Mouse (Mus musculus): Measurements from ENCODE around the gene Dnah11. TPM values are rescaled to one million over a fixed set of nuclear protein-coding genes. Genes with fewer than 3 reads are reported as not detected.

Dnah11 gene
- polyA plus RNA-seq, 1 experiment from 2014 or later = 0.34 TPM

- peak; percentile 68; the same call in 1 of the 2 replicates for ATAC-seq (ENCODE audit: insufficient read depth)
- Histone ChIP-seq H3K9ac (no peak overlapping the region), H3K27me3 (ENCODE audit: insufficient read depth, low read length) (peaks cover 5% of the 10 kb centered on the region; the same call in 1 of the 2 replicates), H3K36me3 (ENCODE audit: insufficient read depth) (no peaks in the 10 kb centered on the region), H3K4me2 (no peak overlapping the region), H3K9me3 (ENCODE audit: low read depth, low read length) (no peaks in the 10 kb centered on the region), H3K4me1 (ENCODE audit: insufficient read depth) (peaks cover 11% of the 10 kb centered on the region; the same call in 1 of the 2 replicates), H3K27ac (ENCODE audit: low read depth) (no peak overlapping the region), H3K4me3 (ENCODE audit: low read depth, low read length) (no peak overlapping the region)
- no peak for TF ChIP-seq CTCF (IDR thresholded peaks at IDR 0.05; ENCODE audit: low read depth)
- peak; percentile 46 for DNase-seq
- 11% methylated on average over 4 of the region's 4 CpGs for WGBS
Measured at GRCm38 (mm10) chr12:118186881-118187489, 11.9 kb downstream of the Dnah11 start.

- TF ChIP-seq CTCF (IDR thresholded peaks at IDR 0.05; ENCODE audit: low read depth) = no peak
- 7% methylated on average over 4 of the region's 4 CpGs for WGBS
- peak; percentile 86; the same call in 1 of the 2 replicates for ATAC-seq (ENCODE audit: insufficient read depth)
- Histone ChIP-seq H3K4me1 (ENCODE audit: insufficient read depth) (peaks cover 11% of the 10 kb centered on the region; the same call in 1 of the 2 replicates), H3K4me2 (no peak overlapping the region), H3K27ac (ENCODE audit: low read depth) (no peak overlapping the region), H3K9me3 (ENCODE audit: low read depth, low read length) (no peaks in the 10 kb centered on the region), H3K9ac (no peak overlapping the region), H3K4me3 (ENCODE audit: low read depth, low read length) (no peak overlapping the region), H3K27me3 (ENCODE audit: insufficient read depth, low read length) (peaks cover 5% of the 10 kb centered on the region; the same call in 1 of the 2 replicates), H3K36me3 (ENCODE audit: insufficient read depth) (no peaks in the 10 kb centered on the region)
- DNase-seq = peak; percentile 77
Measured at GRCm38 (mm10) chr12:118186120-118186880, 12.5 kb downstream of the Dnah11 start.

- no peak overlapping the region for H3K4me2 ChIP-seq
- H3K4me3 ChIP-seq (ENCODE audit: low read depth, low read length) = no peak overlapping the region
- H3K36me3 ChIP-seq (ENCODE audit: insufficient read depth) = no peaks in the 10 kb centered on the region
- peaks cover 5% of the 10 kb centered on the region; the same call in 1 of the 2 replicates for H3K27me3 ChIP-seq (ENCODE audit: insufficient read depth, low read length)
- H3K4me1 ChIP-seq (ENCODE audit: insufficient read depth) = peaks cover 11% of the 10 kb centered on the region; the same call in 1 of the 2 replicates
- WGBS = 65% methylated on average over 1 of the region's 1 CpGs
- no peak overlapping the region for H3K27ac ChIP-seq (ENCODE audit: low read depth)
- H3K9ac ChIP-seq = no peak overlapping the region
- no peaks in the 10 kb centered on the region for H3K9me3 ChIP-seq (ENCODE audit: low read depth, low read length)
- no peak for TF ChIP-seq CTCF (IDR thresholded peaks at IDR 0.05; ENCODE audit: low read depth)
- DNase-seq = no peak
- ATAC-seq (ENCODE audit: insufficient read depth) = no peak
Measured at GRCm38 (mm10) chr12:118184731-118185130, 14.1 kb downstream of the Dnah11 start.

GRCm38 (mm10) chr12:118177756-118178155, 21.1 kb downstream of the Dnah11 start:
- H3K36me3 ChIP-seq (ENCODE audit: insufficient read depth) = no peaks in the 10 kb centered on the region
- no peak overlapping the region for H3K4me2 ChIP-seq
- TF ChIP-seq CTCF (IDR thresholded peaks at IDR 0.05; ENCODE audit: low read depth) = no peak
- H3K4me3 ChIP-seq (ENCODE audit: low read depth, low read length) = no peak overlapping the region
- H3K4me1 ChIP-seq (ENCODE audit: insufficient read depth) = no peaks in the 10 kb centered on the region
- ATAC-seq (ENCODE audit: insufficient read depth) = no peak; the same call in 1 of the 2 replicates
- DNase-seq = no peak
- H3K9me3 ChIP-seq (ENCODE audit: low read depth, low read length) = no peaks in the 10 kb centered on the region
- no peaks in the 10 kb centered on the region for H3K27me3 ChIP-seq (ENCODE audit: insufficient read depth, low read length)
- H3K27ac ChIP-seq (ENCODE audit: low read depth) = peak overlapping the region; percentile 54
- no peak overlapping the region for H3K9ac ChIP-seq
- 69% methylated on average over 5 of the region's 5 CpGs for WGBS

- ATAC-seq (ENCODE audit: insufficient read depth) (peak; percentile 62; the same call in 1 of the 2 replicates), DNase-seq (no peak)
Measured at GRCm38 (mm10) chr12:118164785-118165184, 34.1 kb downstream of the Dnah11 start.

GRCm38 (mm10) chr12:118156986-118157385, 41.9 kb downstream of the Dnah11 start:
- Histone ChIP-seq H3K27me3 (ENCODE audit: insufficient read depth, low read length) (no peaks in the 10 kb centered on the region), H3K4me3 (ENCODE audit: low read depth, low read length) (no peak overlapping the region), H3K9ac (no peak overlapping the region), H3K36me3 (ENCODE audit: insufficient read depth) (no peaks in the 10 kb centered on the region), H3K4me2 (no peak overlapping the region), H3K4me1 (ENCODE audit: insufficient read depth) (no peaks in the 10 kb centered on the region), H3K27ac (ENCODE audit: low read depth) (no peak overlapping the region), H3K9me3 (ENCODE audit: low read depth, low read length) (no peaks in the 10 kb centered on the region)
- DNase-seq (no peak), ATAC-seq (ENCODE audit: insufficient read depth) (no peak)
- 83% methylated on average over 5 of the region's 5 CpGs for WGBS
- TF ChIP-seq CTCF (IDR thresholded peaks at IDR 0.05; ENCODE audit: low read depth) = no peak

More at GRCm38 (mm10) chr12:118164785-118165184, 34.1 kb downstream of the Dnah11 start:
- Histone ChIP-seq H3K4me2 (no peak overlapping the region), H3K4me3 (ENCODE audit: low read depth, low read length) (no peak overlapping the region), H3K9me3 (ENCODE audit: low read depth, low read length) (peaks cover 4% of the 10 kb centered on the region; the same call in 1 of the 2 replicates), H3K4me1 (ENCODE audit: insufficient read depth) (no peaks in the 10 kb centered on the region), H3K9ac (no peak overlapping the region), H3K27me3 (ENCODE audit: insufficient read depth, low read length) (no peaks in the 10 kb centered on the region), H3K36me3 (ENCODE audit: insufficient read depth) (no peaks in the 10 kb centered on the region), H3K27ac (ENCODE audit: low read depth) (no peak overlapping the region)
- 10% methylated on average over 4 of the region's 4 CpGs for WGBS
- TF ChIP-seq CTCF (IDR thresholded peaks at IDR 0.05; ENCODE audit: low read depth) = no peak

- Histone ChIP-seq H3K9ac (no peak overlapping the region), H3K27me3 (ENCODE audit: insufficient read depth, low read length) (no peaks in the 10 kb centered on the region), H3K27ac (ENCODE audit: low read depth) (no peak overlapping the region), H3K4me2 (no peak overlapping the region), H3K4me1 (ENCODE audit: insufficient read depth) (no peaks in the 10 kb centered on the region), H3K9me3 (ENCODE audit: low read depth, low read length) (no peaks in the 10 kb centered on the region), H3K36me3 (ENCODE audit: insufficient read depth) (no peaks in the 10 kb centered on the region), H3K4me3 (ENCODE audit: low read depth, low read length) (no peak overlapping the region)
- DNase-seq (no peak), ATAC-seq (ENCODE audit: insufficient read depth) (no peak)
- no peak for TF ChIP-seq CTCF (IDR thresholded peaks at IDR 0.05; ENCODE audit: low read depth)
- 65% methylated on average over 2 of the region's 2 CpGs for WGBS
Measured at GRCm38 (mm10) chr12:118147521-118148033, 51.3 kb downstream of the Dnah11 start.

Measured in lung, embryonic 14.5 days (tissue).